Mouse (Mus musculus): ENCODE measurements around the gene Tsnax. TPM values are rescaled to one million over a fixed set of nuclear protein-coding genes. Genes with fewer than 3 reads are reported as not detected.
A peak's percentile ranks its signal among the peaks of the same experiment; 100 is the strongest.

Gene Tsnax
- polyA plus RNA-seq, 1 experiment from 2014 or later: 91.9 TPM

DNA sequence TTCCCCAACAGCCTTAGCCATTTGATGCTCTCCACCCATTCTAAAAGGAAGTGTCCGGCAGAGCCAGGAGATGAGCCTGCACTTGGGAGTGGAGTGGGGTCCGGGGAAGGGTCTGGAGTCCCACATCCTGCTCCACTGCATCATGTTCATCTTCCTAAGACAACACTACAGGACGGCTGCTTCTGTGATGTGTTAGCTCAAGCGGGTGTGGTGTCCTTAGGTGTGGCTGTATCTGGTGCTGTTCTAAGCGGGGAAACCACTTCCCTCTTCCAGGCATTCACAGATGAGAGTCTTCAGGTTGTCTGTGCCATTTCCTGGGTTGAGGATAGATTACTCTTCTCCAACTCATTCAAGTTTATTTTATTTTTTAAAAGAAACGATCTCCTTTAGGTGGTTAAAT is 37.0 kb downstream of the Tsnax start:
- TF ChIP-seq CTCF (IDR thresholded peaks at IDR 0.05; ENCODE audit: low read depth): no peak
- H3K4me3 ChIP-seq (replicated peaks; ENCODE audit: low read depth, low read length): no peak overlapping the region

DNA sequence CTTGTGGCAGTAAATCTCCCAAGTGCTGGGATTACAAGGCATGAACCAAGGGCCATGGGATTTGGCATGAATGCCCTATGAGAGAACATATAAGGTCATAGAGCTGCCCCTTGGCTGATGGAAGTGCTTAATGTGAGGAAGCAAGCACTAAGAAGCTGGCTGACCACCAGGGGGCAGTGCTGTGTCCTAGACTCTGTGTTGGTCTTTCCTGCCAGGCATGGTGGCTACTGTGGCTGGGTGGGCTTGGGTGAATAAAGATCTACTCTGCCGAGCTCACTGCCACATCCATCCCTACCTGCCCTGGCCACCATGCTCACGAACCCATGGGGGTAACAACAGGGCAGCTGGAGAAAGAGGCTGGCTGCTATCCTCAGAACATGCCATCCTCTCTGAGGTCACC is 39.2 kb downstream of the Tsnax start:
- H3K9me3 ChIP-seq (replicated peaks; ENCODE audit: low read length): no peaks in the 10 kb centered on the region
- peak; percentile 82 for TF ChIP-seq CTCF (IDR thresholded peaks at IDR 0.05; ENCODE audit: low read depth)
- H3K27ac ChIP-seq: no peak overlapping the region
- no peaks in the 10 kb centered on the region for H3K36me3 ChIP-seq (ENCODE audit: insufficient read depth, low read length)
- H3K4me1 ChIP-seq (replicated peaks; ENCODE audit: insufficient read depth, low read length): peaks cover 8% of the 10 kb centered on the region; the same call in 1 of the 2 replicates
- DNase-seq (ENCODE audit: low spot score) (peak; percentile 83), ATAC-seq (replicated peaks; ENCODE audit: low FRiP score, low read depth) (no peak)
- H3K9ac ChIP-seq (ENCODE audit: low read depth, low read length): no peak overlapping the region
- no peak overlapping the region for H3K4me3 ChIP-seq (replicated peaks; ENCODE audit: low read depth, low read length)
- 0 out of 2 replicates have a peak, but pooled peaks cover 6% of the 10 kb centered on the region for H3K27me3 ChIP-seq (ENCODE audit: insufficient read depth, low read length)
- no peak overlapping the region for H3K4me2 ChIP-seq (ENCODE audit: low read length)
- 46% methylated on average over 2 of the region's 2 CpGs for WGBS

More for the DNA sequence above, 37.0 kb downstream of the Tsnax start:
- no peak overlapping the region for H3K27ac ChIP-seq
- no peak overlapping the region for H3K4me2 ChIP-seq (ENCODE audit: low read length)
- peaks cover 7% of the 10 kb centered on the region; the same call in 1 of the 2 replicates for H3K4me1 ChIP-seq (replicated peaks; ENCODE audit: insufficient read depth, low read length)
- 72% methylated on average over 6 of the region's 6 CpGs for WGBS
- no peaks in the 10 kb centered on the region for H3K9me3 ChIP-seq (replicated peaks; ENCODE audit: low read length)
- no peak for ATAC-seq (replicated peaks; ENCODE audit: low FRiP score, low read depth)
- no peak overlapping the region for H3K9ac ChIP-seq (ENCODE audit: low read depth, low read length)
- no peak for DNase-seq (ENCODE audit: low spot score)
- 0 out of 2 replicates have a peak, but pooled peaks cover 1% of the 10 kb centered on the region for H3K27me3 ChIP-seq (ENCODE audit: insufficient read depth, low read length)
- no peaks in the 10 kb centered on the region for H3K36me3 ChIP-seq (ENCODE audit: insufficient read depth, low read length)

DNA sequence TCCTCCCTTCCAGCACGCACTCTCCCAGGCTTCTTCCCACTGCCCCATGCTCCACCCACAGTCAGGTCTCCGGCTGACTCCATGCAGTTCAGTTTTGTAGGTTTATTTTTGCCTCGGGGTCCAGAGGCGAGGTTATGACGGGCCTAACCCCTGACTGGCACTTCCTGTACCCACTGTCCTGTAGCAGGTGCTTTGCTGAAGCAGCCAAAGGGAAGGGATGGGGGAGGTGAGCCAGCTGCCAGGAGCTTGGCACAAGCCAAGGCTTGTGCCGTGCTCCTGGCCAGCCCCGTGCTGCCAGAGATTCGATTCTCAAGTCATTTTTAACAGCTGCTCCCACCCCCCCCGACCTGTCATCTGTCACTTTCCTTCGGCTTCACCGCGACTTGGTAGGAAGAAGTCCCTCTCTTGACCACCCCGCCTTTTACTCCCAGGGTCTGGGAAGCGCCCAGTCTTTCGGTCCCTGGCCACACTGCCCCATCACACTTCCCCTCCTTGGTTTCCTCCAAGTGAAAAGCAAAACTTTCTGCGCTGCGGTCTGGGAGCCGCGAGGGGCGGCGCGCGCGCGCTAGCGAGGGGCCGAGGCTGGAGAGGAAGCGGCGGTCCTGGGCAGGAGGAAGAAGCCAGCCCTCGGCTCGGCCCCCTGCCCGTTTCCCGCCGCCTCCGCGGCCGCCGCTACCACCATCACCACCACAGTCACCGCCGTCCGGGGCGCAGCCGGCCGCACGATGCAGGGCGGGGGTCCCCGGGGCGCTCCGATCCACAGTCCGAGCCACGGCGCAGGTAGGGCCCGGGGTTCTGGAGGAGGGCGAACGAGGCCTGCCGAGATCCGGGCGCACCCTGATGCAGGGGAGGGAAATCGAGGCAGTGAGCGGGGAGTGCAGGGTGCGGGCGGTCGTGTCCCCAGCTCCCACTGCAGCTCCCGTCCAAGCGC is 41.0 kb downstream of the Tsnax start, which contains the start of gene Disc1:
Gene Disc1 (plus strand): TSS at position 691 of the 931 bp plus-strand sequence.
- Histone ChIP-seq H3K4me3 (replicated peaks; ENCODE audit: low read depth, low read length) (peak within 1 kb of the TSS; percentile 74), H3K9ac (ENCODE audit: low read depth, low read length) (peak within 1 kb of the TSS; percentile 78), H3K27me3 (ENCODE audit: insufficient read depth, low read length) (0 out of 2 replicates have a peak, but pooled peaks cover 6% of the 10 kb centered on the region), H3K4me1 (replicated peaks; ENCODE audit: insufficient read depth, low read length) (peaks cover 8% of the 10 kb centered on the region; the same call in 1 of the 2 replicates), H3K4me2 (ENCODE audit: low read length) (peak within 1 kb of the TSS; percentile 97), H3K9me3 (replicated peaks; ENCODE audit: low read length) (no peaks in the 10 kb centered on the region), H3K27ac (peak within 1 kb of the TSS; percentile 82), H3K36me3 (ENCODE audit: insufficient read depth, low read length) (no peaks in the 10 kb centered on the region)
- no peak for TF ChIP-seq CTCF (IDR thresholded peaks at IDR 0.05; ENCODE audit: low read depth)
- DNase-seq (ENCODE audit: low spot score) (peak; percentile 71), ATAC-seq (replicated peaks; ENCODE audit: low FRiP score, low read depth) (peak; percentile 41; the same call in 1 of the 2 replicates)
- 2% methylated on average over 56 of the region's 65 CpGs for WGBS

DNA sequence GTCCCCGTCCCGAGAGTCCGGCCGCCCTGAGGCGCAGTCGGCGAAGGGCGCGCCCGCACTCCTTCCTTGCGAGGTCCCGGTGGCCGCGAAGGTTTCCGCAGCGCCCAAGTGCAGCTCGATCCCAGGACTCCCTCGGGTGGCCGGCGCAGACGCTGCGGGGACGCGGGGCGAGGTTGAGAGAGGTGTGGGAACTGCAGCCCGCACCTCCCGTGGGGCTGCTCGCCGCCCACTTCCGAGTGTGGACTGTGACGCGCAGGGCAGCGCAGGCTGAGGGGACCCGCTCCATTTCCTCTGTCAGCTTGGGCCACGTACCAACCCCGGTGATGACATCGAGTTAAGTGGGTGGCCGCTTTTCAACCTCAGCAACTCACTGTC is 41.6 kb downstream of the Tsnax start:
- Histone ChIP-seq H3K9ac (ENCODE audit: low read depth, low read length) (peak overlapping the region; percentile 78), H3K4me2 (ENCODE audit: low read length) (peak overlapping the region; percentile 97), H3K4me1 (replicated peaks; ENCODE audit: insufficient read depth, low read length) (peaks cover 8% of the 10 kb centered on the region; the same call in 1 of the 2 replicates), H3K36me3 (ENCODE audit: insufficient read depth, low read length) (no peaks in the 10 kb centered on the region), H3K4me3 (replicated peaks; ENCODE audit: low read depth, low read length) (peak overlapping the region; percentile 74), H3K9me3 (replicated peaks; ENCODE audit: low read length) (no peaks in the 10 kb centered on the region), H3K27me3 (ENCODE audit: insufficient read depth, low read length) (0 out of 2 replicates have a peak, but pooled peaks cover 6% of the 10 kb centered on the region), H3K27ac (peak overlapping the region; percentile 82)
- TF ChIP-seq CTCF (IDR thresholded peaks at IDR 0.05; ENCODE audit: low read depth): peak; percentile 39; the same call in 1 of the 2 replicates
- under 1% methylated on average over 38 of the region's 38 CpGs for WGBS
- ATAC-seq (replicated peaks; ENCODE audit: low FRiP score, low read depth) (0 out of 2 replicates have a peak, but pooled peaks have one; percentile 36), DNase-seq (ENCODE audit: low spot score) (peak; percentile 54)

DNA sequence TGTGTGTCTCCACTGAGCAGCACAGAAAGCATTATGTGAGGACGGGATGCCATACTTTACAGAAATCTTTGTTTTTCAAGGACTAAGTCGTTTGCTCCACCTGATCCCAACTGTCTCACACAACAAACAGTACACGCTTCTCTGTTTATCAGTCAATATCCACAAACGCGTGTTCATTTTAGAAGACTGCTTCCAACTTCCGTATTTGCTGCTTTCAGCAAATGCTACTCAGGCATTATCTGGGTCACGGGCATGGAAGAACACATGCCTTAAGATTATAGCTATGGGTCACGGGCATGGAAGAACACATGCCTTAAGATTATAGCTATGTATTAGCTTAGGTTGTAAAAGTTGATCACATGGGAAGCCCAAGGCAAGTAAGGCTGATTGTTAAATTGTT is 48.1 kb downstream of the Tsnax start:
- 84% methylated on average over 8 of the region's 8 CpGs for WGBS
- H3K9ac ChIP-seq (ENCODE audit: low read depth, low read length): no peak overlapping the region
- no peaks in the 10 kb centered on the region for H3K36me3 ChIP-seq (ENCODE audit: insufficient read depth, low read length)
- H3K4me3 ChIP-seq (replicated peaks; ENCODE audit: low read depth, low read length): no peak overlapping the region
- no peaks in the 10 kb centered on the region for H3K27me3 ChIP-seq (ENCODE audit: insufficient read depth, low read length)
- H3K4me1 ChIP-seq (replicated peaks; ENCODE audit: insufficient read depth, low read length): no peaks in the 10 kb centered on the region
- no peak for TF ChIP-seq CTCF (IDR thresholded peaks at IDR 0.05; ENCODE audit: low read depth)
- DNase-seq (ENCODE audit: low spot score) (no peak), ATAC-seq (replicated peaks; ENCODE audit: low FRiP score, low read depth) (no peak)
- no peak overlapping the region for H3K27ac ChIP-seq
- H3K4me2 ChIP-seq (ENCODE audit: low read length): no peak overlapping the region
- no peaks in the 10 kb centered on the region for H3K9me3 ChIP-seq (replicated peaks; ENCODE audit: low read length)

DNA sequence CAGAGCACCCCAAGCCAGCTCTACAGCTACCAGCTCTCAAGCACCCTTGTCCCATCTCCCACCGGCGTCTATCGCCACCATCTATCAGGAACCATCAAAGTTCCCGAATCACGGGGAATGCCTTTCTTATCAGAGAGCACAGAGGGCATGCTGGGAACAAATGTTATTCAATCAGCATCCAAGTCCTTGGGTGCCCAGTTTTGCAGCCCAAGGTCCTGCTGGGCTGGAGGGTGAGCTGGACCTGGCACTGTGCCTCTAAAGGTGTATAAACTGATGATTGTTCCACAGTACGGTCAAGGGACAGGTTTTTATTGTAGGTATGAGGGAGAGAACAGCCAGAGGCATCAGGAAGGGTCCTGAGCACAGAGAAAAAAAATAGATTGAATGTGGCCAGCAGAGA is 52.8 kb downstream of the Tsnax start:
- no peak for TF ChIP-seq CTCF (IDR thresholded peaks at IDR 0.05; ENCODE audit: low read depth)
- WGBS: 82% methylated on average over 6 of the region's 6 CpGs
- ATAC-seq (replicated peaks; ENCODE audit: low FRiP score, low read depth) (no peak), DNase-seq (ENCODE audit: low spot score) (no peak)
- Histone ChIP-seq H3K4me1 (replicated peaks; ENCODE audit: insufficient read depth, low read length) (no peaks in the 10 kb centered on the region), H3K27ac (no peak overlapping the region), H3K9me3 (replicated peaks; ENCODE audit: low read length) (no peaks in the 10 kb centered on the region), H3K27me3 (ENCODE audit: insufficient read depth, low read length) (no peaks in the 10 kb centered on the region), H3K4me3 (replicated peaks; ENCODE audit: low read depth, low read length) (no peak overlapping the region), H3K9ac (ENCODE audit: low read depth, low read length) (no peak overlapping the region), H3K4me2 (ENCODE audit: low read length) (no peak overlapping the region), H3K36me3 (ENCODE audit: insufficient read depth, low read length) (no peaks in the 10 kb centered on the region)
